Mouse (Mus musculus): ENCODE results near the gene Mdm2.

GRCm38 (mm10) chr10:117750529-117751281 lies 40.1 kb upstream of the Mdm2 start:
- TF ChIP-seq CTCF (IDR thresholded peaks at IDR 0.05; ENCODE audit: low read depth, low read length) = no peak
- no peak for TF ChIP-seq POLR2A (IDR thresholded peaks at IDR 0.05; ENCODE audit: extremely low read depth, insufficient read depth, low read length)
